Mouse (Mus musculus) adrenal gland, postnatal 4 days (tissue): Measurements from ENCODE around the gene Sfxn2. TPM values are rescaled to one million over a fixed set of nuclear protein-coding genes. Genes with fewer than 3 reads are reported as not detected.
A peak's percentile ranks its signal among the peaks of the same experiment; 100 is the strongest.

Experiments used
- DNase-seq, 2 experiments: peaks; one replicate each; pipeline ENCODE4 v3.0.0; 2021 to 2022; ENCODE audit warnings: low spot score in 2 of 2, mixed read lengths in 2 of 2
- total RNA-seq, 2 experiments: library from RNA; stranded (reverse); gene quantifications; 2 replicates each; pipeline ENCODE4 v1.2.3; 2021

Sfxn2 gene
- total RNA-seq, 2 experiments from 2014 or later, result 13.1 to 18.4 TPM

DNA sequence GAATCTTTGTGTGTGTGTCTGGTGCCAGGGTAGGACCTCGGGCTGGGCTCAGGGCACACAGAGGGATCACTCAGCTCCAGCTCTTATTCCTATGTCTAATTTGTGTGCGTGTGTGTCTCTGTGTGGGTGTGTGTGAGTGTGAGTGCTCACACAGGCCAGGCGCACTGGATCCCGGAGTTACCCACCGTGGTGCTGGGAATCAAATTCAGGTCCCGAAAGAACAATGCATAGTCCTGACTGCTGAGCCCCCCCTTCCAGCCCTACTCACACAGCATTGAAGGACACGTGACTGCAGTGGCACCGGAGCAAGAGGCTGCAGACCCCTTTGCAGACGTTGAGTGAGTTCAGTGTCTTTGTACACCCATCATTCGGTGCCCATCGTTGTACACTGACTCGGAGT, 51.9 kb downstream of the Sfxn2 start:
- no peak for DNase-seq

DNA sequence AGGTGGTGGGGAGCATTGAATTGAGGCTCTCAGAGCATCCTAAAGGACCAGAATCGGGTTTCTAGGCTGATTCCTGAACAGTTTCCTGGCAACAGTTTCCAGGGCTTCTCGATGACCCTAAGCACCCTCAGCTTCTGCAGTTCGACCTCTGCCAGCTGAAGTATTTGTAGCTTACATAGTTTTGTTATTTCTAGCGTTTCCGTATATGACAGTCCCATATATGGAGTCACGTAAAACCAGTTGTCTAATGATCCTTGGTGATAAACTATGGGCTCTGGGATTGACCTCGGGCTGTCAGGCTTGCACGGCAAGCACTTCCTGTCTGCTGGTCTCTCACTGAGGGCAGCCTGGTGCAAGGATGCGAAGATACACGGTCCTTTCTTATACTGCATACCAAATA, 52.4 kb downstream of the Sfxn2 start:
- no peak for DNase-seq

DNA sequence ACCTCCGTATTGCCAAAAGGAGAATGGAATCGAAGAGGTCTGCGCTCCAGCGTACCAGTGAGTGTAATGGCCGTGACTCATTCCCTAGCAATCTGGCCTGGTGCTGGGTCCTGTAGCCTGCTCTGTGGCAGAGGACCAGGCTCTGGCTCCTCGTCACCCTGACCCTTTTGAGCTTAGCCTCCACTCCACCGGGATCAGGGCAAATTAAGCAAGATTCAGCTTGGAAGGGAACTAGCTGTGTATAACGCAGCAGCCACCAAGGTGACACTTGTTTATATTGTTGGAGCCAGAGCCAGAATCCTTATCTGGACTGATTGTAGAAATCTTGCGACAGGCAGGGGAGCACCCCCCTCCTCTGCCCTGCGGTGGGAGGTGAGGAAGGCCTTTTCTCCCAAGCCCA, 55.2 kb downstream of the Sfxn2 start:
- no peak for DNase-seq

DNA sequence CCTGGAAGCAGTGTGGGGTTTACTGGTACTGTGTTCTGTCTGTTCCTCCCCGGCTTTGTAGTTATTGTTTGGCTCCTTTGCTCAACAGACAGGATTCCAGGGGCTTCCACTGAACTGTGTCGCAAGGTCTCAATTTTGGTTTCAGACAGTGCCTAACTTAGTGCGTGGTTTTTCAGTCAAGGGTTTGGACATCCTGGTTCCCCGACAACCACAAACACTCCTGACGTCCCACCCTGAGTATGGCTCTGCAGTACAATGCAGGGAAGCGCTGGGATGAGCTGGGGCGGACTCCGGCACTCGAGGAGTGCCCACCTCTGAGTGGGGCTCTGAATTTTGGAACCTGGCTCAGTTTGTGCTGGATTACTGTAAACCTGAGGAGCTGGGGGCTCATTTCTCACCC, 56.6 kb downstream of the Sfxn2 start:
- DNase-seq, result no peak

DNA sequence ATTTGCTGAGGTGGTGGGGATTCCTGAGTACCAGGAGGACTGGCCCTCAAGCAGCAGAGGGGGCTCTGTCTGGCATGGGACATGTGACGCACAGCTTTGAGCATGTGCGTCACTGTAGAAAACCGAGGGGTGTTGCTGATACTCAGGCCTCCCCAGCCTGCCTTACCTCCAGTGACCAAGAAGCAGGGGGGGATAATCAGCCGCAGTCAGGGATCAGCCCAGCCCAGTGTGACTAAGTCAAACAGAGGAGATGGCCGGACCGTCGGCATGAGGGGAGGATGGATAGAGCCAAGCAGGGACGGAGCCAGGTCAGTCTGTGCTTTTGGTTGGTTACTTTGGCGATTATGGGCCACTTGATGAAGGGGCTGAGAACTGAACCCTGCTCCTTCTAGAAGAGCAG, 58.5 kb downstream of the Sfxn2 start:
- DNase-seq, result no peak

DNA sequence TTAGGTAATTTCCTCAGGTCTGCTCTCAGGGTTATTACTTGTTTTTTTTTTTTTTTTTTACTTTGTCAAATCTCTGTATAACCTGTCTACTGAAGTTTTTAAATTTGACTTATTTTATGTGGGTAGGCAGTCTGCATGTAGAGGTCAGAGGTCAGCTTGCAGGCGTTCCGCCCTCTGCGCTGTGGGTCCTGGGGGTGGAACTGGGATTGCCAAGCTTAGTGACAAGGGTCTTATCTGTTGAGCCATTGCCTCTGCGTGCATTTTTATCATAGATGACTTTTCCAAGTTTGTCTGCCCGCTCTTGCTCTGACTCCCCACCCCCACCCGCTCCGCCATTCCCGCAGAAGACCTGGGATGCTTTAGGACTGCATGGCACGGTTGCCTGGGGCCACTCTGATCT, 62.6 kb downstream of the Sfxn2 start:
- no peak for DNase-seq

DNA sequence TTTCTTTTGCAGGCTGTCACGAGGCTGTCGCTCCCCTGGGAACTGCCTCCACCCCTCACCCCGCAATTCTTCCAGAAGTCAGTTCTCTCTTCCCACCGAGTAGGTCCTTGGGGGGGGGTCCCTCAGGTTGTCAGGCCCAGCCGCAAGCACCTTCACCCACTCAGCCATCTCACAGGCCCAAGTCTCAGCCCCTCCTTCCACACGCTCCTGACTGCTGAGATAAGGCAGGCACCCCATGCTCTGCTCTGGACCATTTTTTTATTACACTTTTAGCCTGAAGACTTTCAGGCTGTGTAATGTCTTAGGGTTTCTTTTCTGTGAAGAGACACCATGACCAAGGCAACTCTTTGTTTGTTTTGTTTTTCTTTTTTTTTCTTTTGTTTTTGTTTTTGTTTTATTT, 64.4 kb downstream of the Sfxn2 start:
- DNase-seq, result no peak

DNA sequence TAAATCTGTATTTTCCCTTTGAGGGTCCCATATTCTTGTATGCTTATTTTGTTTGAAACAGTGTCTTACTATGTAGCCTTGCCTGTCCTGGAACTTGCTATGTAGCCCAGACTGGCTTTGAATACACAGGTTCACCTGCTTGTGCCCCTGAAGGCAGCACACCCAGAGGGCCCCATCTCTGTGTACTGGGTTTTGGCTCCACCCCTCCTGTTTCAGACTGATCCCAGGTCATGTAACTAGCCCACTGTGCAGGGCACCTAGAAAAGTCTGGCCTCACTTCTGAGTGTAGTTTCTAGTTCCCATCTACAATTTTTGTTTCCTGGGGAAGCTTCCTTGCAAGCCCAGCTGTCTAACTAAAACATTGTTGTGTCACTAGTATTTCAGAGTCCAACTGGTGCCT, 65.9 kb downstream of the Sfxn2 start:
- no peak for DNase-seq

DNA sequence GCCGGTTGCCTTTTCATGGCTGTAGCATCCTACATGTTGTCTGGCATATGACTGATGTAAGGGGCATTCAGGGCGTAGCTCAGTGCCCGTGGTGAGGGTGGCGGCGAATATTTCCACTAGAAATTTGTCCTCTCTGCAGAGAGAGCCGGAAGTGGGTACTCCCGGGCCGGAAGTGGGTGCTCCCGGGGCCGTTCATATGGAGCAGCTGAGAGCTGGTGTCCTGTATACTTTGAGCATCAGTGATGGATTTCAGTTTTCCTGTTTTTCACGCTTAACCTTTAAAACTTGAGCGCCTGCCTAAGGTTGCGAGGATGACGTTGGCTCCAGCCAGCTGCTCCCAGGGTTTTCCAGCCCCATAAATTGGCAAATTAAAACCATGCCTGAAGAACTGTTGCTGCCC, 66.3 kb downstream of the Sfxn2 start:
- DNase-seq, result no peak

DNA sequence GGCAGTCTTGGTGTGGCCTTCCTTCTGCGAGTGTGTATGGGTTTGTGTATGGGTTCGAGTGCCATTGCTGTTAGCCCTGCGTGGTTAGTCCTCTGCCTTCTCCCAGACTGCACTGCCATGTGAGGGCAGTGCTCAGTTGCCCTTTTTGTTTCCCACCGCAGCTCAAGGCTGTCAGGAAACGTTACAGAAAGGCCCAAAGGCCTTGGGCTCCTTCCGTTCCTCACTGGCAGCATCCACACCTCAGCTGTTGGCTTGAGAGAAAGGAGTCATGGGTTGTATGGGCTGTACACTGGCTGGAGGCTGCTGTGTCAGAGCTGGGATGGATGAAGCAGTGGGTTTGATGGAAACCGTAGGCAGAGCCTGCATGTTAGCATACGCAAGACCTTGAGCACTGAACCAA, 67.6 kb downstream of the Sfxn2 start:
- no peak for DNase-seq

DNA sequence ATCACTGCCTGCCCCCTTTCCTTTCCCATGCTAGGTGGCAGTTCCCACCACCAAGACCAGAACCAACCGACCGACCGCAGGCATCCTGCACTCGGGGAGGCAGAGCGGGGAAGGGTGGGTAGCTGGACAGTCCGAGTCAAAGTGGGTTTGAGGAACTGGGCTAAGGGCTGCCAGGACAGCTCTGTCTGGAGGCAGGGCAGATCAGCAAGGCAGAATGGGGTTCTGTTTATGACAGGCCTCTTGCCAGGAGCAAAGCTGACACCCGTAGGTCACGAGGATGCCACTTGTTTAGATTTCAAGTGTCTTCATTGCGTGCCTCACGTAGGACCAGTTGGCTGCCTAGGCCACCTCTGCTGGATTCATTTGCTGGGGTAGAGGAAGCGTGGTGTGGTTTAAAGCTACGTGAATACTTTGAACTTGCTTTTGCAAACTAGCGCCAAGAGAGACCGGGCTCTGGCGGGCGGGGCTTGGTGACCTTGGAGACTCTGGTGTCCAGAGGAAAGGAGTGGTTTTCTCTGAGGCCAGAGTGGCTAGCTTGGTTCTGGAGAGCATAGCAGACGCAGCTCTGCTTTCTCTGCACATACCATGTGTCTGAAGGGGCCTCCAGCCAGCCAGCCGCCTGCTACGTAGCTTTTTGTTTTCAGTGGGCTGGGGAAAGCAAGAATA, 68.4 kb downstream of the Sfxn2 start:
- DNase-seq, result peak in 1 of 2 experiments; percentile 66

DNA sequence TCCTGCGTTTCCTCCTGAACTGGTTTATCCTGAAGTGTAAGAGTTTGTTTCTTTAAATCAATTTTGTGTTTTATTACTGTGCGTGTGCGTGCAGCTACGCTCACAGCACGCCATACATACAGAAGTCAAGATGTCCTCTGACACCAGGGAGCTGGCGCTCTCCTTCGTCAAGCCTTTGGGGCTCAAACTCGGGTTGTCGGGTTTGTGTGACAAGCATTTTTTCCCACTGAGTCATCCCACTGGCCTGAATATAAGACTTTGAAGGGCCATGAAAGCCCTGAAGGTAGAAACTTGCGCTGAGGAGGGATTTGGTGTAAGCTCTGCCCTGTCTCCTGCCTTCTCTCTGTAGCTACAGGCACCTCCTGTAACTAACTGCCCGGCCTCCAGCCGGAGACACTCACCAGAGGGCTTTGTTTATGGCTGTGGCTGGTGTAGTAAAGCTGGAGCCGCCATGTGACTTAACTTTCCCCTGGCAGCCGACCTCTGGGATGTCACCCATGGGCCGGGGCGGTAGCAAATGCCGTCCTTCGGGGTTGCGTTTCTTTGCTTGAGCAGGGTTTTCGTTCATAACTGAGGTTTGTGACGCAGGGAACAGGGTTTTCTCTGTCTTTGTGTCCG, 69.1 kb downstream of the Sfxn2 start:
- DNase-seq, result no peak

DNA sequence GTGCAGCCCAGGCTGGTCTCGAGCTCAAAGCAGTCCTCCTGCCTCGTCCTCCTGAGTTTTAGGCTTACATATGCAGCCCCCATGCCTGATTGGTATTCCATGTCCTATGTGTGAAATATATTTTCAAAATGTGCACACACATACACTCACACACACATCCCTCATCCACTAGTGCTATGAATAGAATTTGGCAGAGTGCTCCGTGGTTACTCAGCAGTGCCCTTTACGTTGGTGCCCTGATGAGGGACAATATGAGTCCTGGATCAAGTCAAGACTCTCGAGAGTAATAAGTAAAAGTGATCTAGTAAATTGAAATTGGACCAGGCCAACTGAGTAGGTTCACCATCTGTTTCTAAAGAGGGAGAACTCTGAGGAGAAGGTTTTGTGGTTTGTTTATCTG, 70.1 kb downstream of the Sfxn2 start:
- no peak for DNase-seq

DNA sequence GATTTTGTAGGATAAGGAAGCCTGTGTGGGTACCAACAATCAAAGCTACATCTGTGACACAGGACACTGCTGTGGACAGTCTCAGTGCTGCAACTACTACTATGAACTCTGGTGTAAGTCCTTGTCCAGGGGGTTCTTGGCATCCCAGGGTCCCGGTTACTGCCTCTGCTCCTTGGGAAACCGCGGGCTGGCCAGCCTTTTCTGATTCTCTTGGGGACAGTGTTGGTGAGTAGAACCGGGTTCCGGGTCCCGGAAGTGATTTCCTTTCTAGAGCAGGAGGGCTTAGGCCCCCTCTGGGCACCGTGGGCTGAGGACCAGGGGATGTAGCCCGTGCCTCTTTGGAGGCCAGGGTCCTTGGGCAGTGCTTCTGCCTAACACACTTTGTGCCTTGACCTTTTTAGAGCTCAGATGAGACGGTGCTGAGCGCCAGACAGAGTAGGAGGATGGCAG, 71.2 kb downstream of the Sfxn2 start:
- no peak for DNase-seq

DNA sequence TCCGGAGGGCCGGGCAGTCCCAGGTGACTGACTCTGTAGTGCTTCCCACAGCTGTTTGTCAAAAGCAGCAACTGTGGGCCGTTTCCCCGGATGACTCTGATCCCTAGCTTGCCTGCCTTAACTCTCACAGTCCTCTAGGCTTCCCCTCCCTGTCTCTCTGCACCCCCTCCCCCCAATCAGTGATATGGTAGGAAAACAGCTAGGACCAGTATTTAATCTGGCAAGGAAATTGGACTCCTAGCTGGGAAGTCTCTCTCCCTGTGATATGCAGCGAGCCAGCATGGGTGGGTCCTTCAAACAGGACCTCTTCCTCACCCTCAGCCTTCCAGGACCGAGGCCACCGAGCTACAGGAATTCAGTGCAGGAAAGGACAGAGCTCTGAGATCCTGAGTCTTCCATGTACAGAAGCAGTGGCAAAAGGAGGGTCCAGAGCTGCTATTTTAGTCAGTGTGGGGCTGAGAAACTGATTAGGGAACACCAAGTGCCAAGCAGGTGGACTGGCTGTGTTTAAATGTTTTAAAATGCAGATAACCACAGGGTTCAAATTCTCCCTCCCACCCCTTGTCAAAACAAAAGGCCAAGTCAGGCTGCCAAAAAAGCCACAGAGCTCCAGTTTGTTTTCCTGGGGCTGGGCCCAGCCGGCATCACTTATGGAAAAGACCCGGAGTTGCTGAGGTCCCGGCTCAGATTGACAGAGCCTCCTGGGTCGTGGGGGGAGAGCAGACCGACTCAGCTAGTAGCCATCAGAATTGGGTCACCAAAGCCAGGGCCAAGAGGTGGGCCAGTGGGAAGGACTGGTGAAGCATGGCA, 71.8 kb downstream of the Sfxn2 start:
- no peak for DNase-seq

DNA sequence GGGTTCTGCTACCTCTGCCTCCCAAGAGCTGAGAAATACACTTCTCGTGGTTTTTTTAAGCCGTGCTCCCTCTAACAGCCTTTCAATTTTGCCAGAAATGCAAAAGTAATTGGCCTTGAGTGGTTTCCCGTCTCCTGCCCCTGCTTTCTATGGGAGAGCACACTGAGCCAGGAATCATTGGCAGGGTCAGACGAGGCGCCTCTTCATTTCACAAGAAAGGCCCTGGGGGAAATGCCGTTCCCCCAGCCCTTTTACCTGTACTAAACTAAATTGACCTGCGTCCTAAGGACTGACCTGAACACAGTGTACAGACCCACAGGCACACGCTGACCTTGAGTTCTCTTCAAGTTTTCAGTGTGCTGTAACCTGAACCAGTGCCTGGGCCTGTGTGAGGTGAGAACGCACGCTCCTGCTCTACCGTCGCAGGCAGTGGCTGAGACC, 72.9 kb downstream of the Sfxn2 start:
- DNase-seq, result no peak

DNA sequence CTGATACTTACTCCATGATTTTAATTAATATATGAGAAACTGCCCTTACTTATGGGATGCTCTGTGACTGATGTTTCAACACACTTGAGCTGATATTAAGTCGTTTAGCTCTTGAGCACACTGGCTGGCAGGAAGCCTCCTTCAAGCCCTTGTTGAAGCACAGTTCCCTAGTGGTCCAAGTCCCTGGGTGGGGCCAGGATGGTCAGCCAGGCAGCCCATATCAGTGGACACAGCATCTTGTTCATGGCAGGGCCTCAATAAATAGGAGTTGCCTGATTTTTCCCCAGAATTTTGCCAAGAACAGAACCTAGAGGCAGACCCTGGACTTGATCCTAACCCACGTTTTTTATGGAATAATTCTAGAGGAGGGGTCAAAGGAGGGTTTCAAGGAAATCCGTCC, 74.1 kb downstream of the Sfxn2 start:
- no peak for DNase-seq

Other genes with a start within 250 kb of the Sfxn2 start
- 10 to 100 TPM; 19.0 to 22.6 TPM for gene Psd, start 246.2 kb upstream of the Sfxn2 start, total RNA-seq
- gene Fbxl15, start 245.2 kb upstream of the Sfxn2 start, total RNA-seq, result 10 to 100 TPM in 1 of 2 experiments, 1 to 10 TPM in 1; 9.6 to 10.4 TPM
- gene Cuedc2, start 234.7 kb upstream of the Sfxn2 start, total RNA-seq, result 100 to 1,000 TPM; 106 to 112 TPM
- gene Mfsd13a, start 232.2 kb upstream of the Sfxn2 start, total RNA-seq, result 1 to 10 TPM; 4.8 to 5.7 TPM
- 1 to 10 TPM in 1 of 2 experiments, under 1 TPM in 1; 0.73 to 1.6 TPM for gene 2310034G01Rik, start 223.1 kb upstream of the Sfxn2 start, total RNA-seq
- gene Actr1a, start 177.6 kb upstream of the Sfxn2 start, total RNA-seq, result 100 to 1,000 TPM in 1 of 2 experiments, 10 to 100 TPM in 1; 95.3 to 110 TPM
- 10 to 100 TPM; 30.5 to 34.6 TPM for gene Sufu, start 176.5 kb upstream of the Sfxn2 start, total RNA-seq
- 10 to 100 TPM; 60.5 to 70.3 TPM for gene Trim8, start 71.7 kb upstream of the Sfxn2 start, total RNA-seq
- gene Arl3, start 167 bp upstream of the Sfxn2 start, total RNA-seq, result 10 to 100 TPM; 47.2 to 54.9 TPM
- 100 to 1,000 TPM; 180 to 182 TPM for gene Wbp1l, start 25.7 kb downstream of the Sfxn2 start, total RNA-seq
- gene Cyp17a1, start 99.8 kb downstream of the Sfxn2 start, total RNA-seq, result 1 to 10 TPM; 1.1 to 1.4 TPM
- 10 to 100 TPM; 16.2 to 20.9 TPM for gene Borcs7, start 116.5 kb downstream of the Sfxn2 start, total RNA-seq
- gene As3mt, start 134.1 kb downstream of the Sfxn2 start, total RNA-seq, result 10 to 100 TPM; 64.6 to 73.2 TPM
- gene Cnnm2, start 188.2 kb downstream of the Sfxn2 start, total RNA-seq, result 10 to 100 TPM; 13.9 to 15.0 TPM